Mouse (Mus musculus) neutrophil, adult 83 days (primary cell): Measurements from ENCODE around the gene Cwf19l1. TPM values are rescaled to one million over a fixed set of nuclear protein-coding genes. Genes with fewer than 3 reads are reported as not detected.

Source experiments
- total RNA-seq, 2 experiments: library from RNA; stranded (reverse); gene quantifications; one replicate each; pipeline ENCODE4 v1.2.4; 2023

Cwf19l1 gene
- 10 to 100 TPM in 1 of 2 experiments, 1 to 10 TPM in 1; 9.9 to 14.3 TPM for total RNA-seq

GRCm38 (mm10) chr19:44135072-44135959, at the start of gene Cwf19l1:
Cwf19l1 (minus strand) TSS chr19:44135876.

GRCm38 (mm10) chr19:44145702-44146567, 10.3 kb upstream of the Cwf19l1 start, which contains the start of gene Bloc1s2:
Bloc1s2 (minus strand) TSS chr19:44146446.

GRCm38 (mm10) chr19:44106831-44107660, 28.6 kb downstream of the Cwf19l1 start, which contains the start of gene Chuk:
Chuk (minus strand) TSS chr19:44107480.

GRCm38 (mm10) chr19:44069121-44069913, 66.4 kb downstream of the Cwf19l1 start, which contains the start of gene Erlin1:
Erlin1 (minus strand) TSS chr19:44069785.

Other genes with a start within 250 kb of the Cwf19l1 start
- gene Dnmbp, start 195.7 kb downstream of the Cwf19l1 start, total RNA-seq: 10 to 100 TPM; 18.9 to 19.0 TPM
- gene Cpn1, start 149.3 kb downstream of the Cwf19l1 start, total RNA-seq: not detected
- gene Cyp2c23, start 106.7 kb downstream of the Cwf19l1 start, total RNA-seq: not detected
- gene Erlin1, start 66.1 kb downstream of the Cwf19l1 start, total RNA-seq: 10 to 100 TPM; 31.6 to 34.9 TPM
- 10 to 100 TPM; 37.8 to 38.4 TPM for gene Chuk, start 28.4 kb downstream of the Cwf19l1 start, total RNA-seq
- gene Bloc1s2, start 10.6 kb upstream of the Cwf19l1 start, total RNA-seq: 10 to 100 TPM; 46.0 to 47.8 TPM
- gene Pkd2l1, start 56.6 kb upstream of the Cwf19l1 start, total RNA-seq: not detected
- gene Scd3, start 67.4 kb upstream of the Cwf19l1 start, total RNA-seq: not detected
- gene Scd2, start 157.8 kb upstream of the Cwf19l1 start, total RNA-seq: 10 to 100 TPM; 12.6 to 13.3 TPM
- under 1 TPM in 1 of 2 experiments, not detected in 1; 0.15 TPM for gene Scd4, start 197.2 kb upstream of the Cwf19l1 start, total RNA-seq